Mouse (Mus musculus) midbrain, embryonic 14.5 days (tissue): ENCODE measurements at regions not wholly inside any gene's neighbourhood (a gene's known extent, or its start where the extent isn't known, plus 50 kb on each side); places are given as distances from the start of the nearest gene placed in this dataset.

Source experiments
- ATAC-seq: fragments of 200-750 bp; cut with Nextera tagmentation; 2 replicates; pipeline ENCODE4 v1.8.0; 2017; ENCODE audit warnings: moderate number of reproducible peaks, moderate library complexity; ENCODE audit not compliant: low FRiP score, low TSS enrichment
- DNase-seq: peaks from one replicate; pipeline ENCODE4 v3.0.0-alpha.2; 2015
- H3K27ac ChIP-seq: fragments of 300-500 bp; sonication (generic); replicated peaks from 2 replicates; pipeline ENCODE4 v1.5.1; 2014; ENCODE audit warnings: mild to moderate bottlenecking, low read depth, low read length, moderate library complexity
- H3K27me3 ChIP-seq: fragments of 300-500 bp; sonication (generic); 2 replicates; pipeline ENCODE4 v1.6.1; 2014; ENCODE audit warnings: low read length, control low read depth, mixed read lengths; ENCODE audit not compliant: control insufficient read depth, insufficient read depth
- H3K36me3 ChIP-seq: fragments of 300-500 bp; sonication (generic); 2 replicates; pipeline ENCODE4 v1.6.1; 2014; ENCODE audit warnings: low read length, control low read depth; ENCODE audit not compliant: control insufficient read depth, insufficient read depth
- H3K4me1 ChIP-seq: fragments of 300-500 bp; sonication (generic); 2 replicates; pipeline ENCODE4 v1.6.1; 2014; ENCODE audit warnings: mild to moderate bottlenecking, antibody characterized with exemption, low read length, control low read depth; ENCODE audit not compliant: control insufficient read depth, insufficient read depth
- H3K4me2 ChIP-seq: fragments of 300-500 bp; sonication (generic); 2 replicates; pipeline ENCODE4 v1.6.1; 2014; ENCODE audit warnings: mild to moderate bottlenecking, low read length, moderate library complexity
- H3K4me3 ChIP-seq: fragments of 300-500 bp; sonication (generic); replicated peaks from 2 replicates; pipeline ENCODE4 v1.5.1; 2014; ENCODE audit warnings: low read depth, low read length
- H3K9ac ChIP-seq: fragments of 300-500 bp; sonication (generic); replicated peaks from 2 replicates; pipeline ENCODE4 v1.6.1; 2014; ENCODE audit warnings: mild to moderate bottlenecking, low read length, moderate library complexity
- H3K9me3 ChIP-seq: fragments of 300-500 bp; sonication (generic); 2 replicates; pipeline ENCODE4 v1.6.1; 2016; ENCODE audit warnings: low read length, control low read depth, mixed read lengths; ENCODE audit not compliant: control insufficient read depth
- WGBS: fragments of 180-500 bp; shearing (Covaris S2); extraction: QIAGEN DNeasy Blood & Tissue Kit; methylation state at CpG from one replicate; pipeline ENCODE4 v1.1.7; 2014; 5-methylcytosine and 5-hydroxymethylcytosine counted together

- ATAC-seq (no peak), DNase-seq (no peak)
- H3K4me3 ChIP-seq = no peak overlapping the region
- no peaks in the 10 kb centered on the region for H3K36me3 ChIP-seq
- H3K4me1 ChIP-seq = no peaks in the 10 kb centered on the region
- H3K4me2 ChIP-seq = no peak overlapping the region
- no peaks in the 10 kb centered on the region; the same call in 1 of the 2 replicates for H3K9me3 ChIP-seq
- no peak overlapping the region for H3K27ac ChIP-seq
- H3K9ac ChIP-seq = no peak overlapping the region
- H3K27me3 ChIP-seq = no peaks in the 10 kb centered on the region
Observed at GRCm38 (mm10) chr4:7997575-7997953, 241.3 kb downstream of the Car8 start.

DNA sequence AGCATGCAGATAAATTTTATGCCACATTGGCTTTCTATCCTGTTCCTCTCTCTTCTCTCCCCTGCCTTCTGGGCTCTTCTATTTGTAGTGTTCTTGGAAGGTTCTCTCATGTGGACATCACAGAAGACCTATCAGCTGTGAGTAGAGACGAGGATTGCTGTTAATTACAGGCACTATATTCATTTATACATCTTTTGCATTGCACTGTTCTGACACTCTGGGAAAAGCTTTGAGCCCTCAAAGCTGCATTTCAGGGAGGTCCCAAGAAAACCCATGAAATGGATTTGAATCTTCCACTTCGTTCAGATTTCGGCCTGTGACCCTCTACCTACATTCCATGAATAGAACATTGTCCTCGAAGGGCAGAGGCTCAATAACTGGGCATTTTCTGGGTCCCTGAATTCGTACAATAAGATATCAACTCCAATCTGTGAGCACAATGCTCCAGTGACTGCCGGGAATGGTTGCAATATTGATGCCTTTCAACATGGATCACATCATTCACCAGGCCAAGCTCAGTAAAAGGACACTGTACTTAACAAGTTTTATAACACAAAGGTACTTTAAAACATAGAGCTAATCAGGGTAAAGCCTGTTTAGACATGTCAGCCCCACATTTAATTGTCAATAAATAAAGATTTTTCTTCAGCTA, 241.8 kb downstream of the Car8 start:
- Histone ChIP-seq H3K9me3 (no peaks in the 10 kb centered on the region; the same call in 1 of the 2 replicates), H3K4me3 (no peak overlapping the region), H3K27me3 (no peaks in the 10 kb centered on the region), H3K36me3 (no peaks in the 10 kb centered on the region), H3K27ac (no peak overlapping the region), H3K9ac (no peak overlapping the region), H3K4me1 (no peaks in the 10 kb centered on the region), H3K4me2 (no peak overlapping the region)
- WGBS = 16% methylated on average over 6 of the region's 6 CpGs
- no peak for ATAC-seq
- DNase-seq = no peak

- Histone ChIP-seq H3K4me1 (no peaks in the 10 kb centered on the region), H3K9ac (no peak overlapping the region), H3K4me3 (no peak overlapping the region), H3K27me3 (no peaks in the 10 kb centered on the region), H3K27ac (no peak overlapping the region), H3K36me3 (no peaks in the 10 kb centered on the region), H3K4me2 (no peak overlapping the region), H3K9me3 (no peaks in the 10 kb centered on the region; the same call in 1 of the 2 replicates)
- DNase-seq (no peak), ATAC-seq (no peak)
- WGBS = 81% methylated on average over 3 of the region's 3 CpGs
Observed at GRCm38 (mm10) chr4:7992944-7993343, 245.9 kb downstream of the Car8 start.

DNA sequence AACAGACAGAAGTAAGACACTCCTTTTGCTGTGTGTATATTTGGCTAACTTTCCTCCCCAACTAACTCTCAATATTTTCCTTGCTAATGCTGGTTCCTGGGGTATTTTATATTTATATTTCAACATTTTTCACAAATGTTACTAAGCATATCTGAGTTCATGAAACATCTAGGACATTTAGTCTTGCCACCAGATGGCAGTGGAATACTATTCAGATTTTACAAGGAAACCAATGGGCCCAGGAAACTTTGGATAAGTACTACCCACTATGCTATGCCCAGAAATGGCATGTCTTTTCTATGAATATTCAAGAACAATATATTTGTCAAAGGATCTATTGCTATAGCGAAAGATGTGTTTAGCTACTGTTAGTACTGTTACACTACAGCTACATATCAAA, 251.1 kb downstream of the Car8 start:
- no peak for ATAC-seq
- Histone ChIP-seq H3K36me3 (no peaks in the 10 kb centered on the region), H3K9me3 (no peaks in the 10 kb centered on the region), H3K4me1 (0 out of 2 replicates have a peak, but pooled peaks cover 3% of the 10 kb centered on the region), H3K4me3 (no peak overlapping the region), H3K9ac (no peak overlapping the region), H3K4me2 (no peak overlapping the region), H3K27me3 (no peaks in the 10 kb centered on the region), H3K27ac (no peak overlapping the region)
- DNase-seq = peak; percentile 46
- 89% methylated on average over 1 of the region's 1 CpGs for WGBS

DNA sequence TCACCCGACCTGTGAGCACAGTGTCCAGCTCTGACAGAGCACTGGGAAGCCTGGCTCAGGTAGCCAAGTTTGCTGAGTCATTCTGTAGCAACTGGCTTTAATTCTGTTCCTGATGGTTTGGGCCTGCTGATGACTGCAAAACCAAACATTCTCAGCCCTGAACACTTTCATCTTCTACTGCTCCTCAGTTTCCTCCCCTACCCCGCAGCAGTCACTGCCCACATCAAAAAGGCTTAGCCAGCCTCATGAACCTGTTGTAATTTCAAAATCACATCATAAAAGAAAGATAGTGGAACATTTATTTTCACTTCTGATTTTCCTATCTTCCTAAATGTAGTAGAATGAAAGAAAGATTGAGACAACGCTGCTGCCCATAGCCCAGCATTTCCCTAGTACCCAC, 251.5 kb downstream of the Car8 start:
- Histone ChIP-seq H3K9me3 (no peaks in the 10 kb centered on the region), H3K36me3 (no peaks in the 10 kb centered on the region), H3K4me1 (0 out of 2 replicates have a peak, but pooled peaks cover 3% of the 10 kb centered on the region), H3K4me2 (no peak overlapping the region), H3K4me3 (no peak overlapping the region), H3K27ac (no peak overlapping the region), H3K27me3 (no peaks in the 10 kb centered on the region), H3K9ac (no peak overlapping the region)
- DNase-seq (no peak), ATAC-seq (no peak)
- 87% methylated on average over 3 of the region's 3 CpGs for WGBS

GRCm38 (mm10) chr4:7984814-7985213, 254.0 kb downstream of the Car8 start:
- WGBS = 29% methylated on average over 6 of the region's 6 CpGs
- Histone ChIP-seq H3K4me3 (no peak overlapping the region), H3K4me1 (0 out of 2 replicates have a peak, but pooled peaks cover 3% of the 10 kb centered on the region), H3K27me3 (no peaks in the 10 kb centered on the region), H3K9me3 (no peaks in the 10 kb centered on the region), H3K27ac (no peak overlapping the region), H3K4me2 (no peak overlapping the region), H3K36me3 (no peaks in the 10 kb centered on the region), H3K9ac (no peak overlapping the region)
- ATAC-seq = no peak; the same call in 1 of the 2 replicates
- peak; percentile 31 for DNase-seq

- WGBS = 71% methylated on average over 12 of the region's 12 CpGs
- H3K9ac ChIP-seq = no peak overlapping the region
- no peak for ATAC-seq
- H3K36me3 ChIP-seq = no peaks in the 10 kb centered on the region
- 0 out of 2 replicates have a peak, but pooled peaks cover 3% of the 10 kb centered on the region for H3K4me1 ChIP-seq
- H3K4me2 ChIP-seq = no peak overlapping the region
- no peak overlapping the region for H3K4me3 ChIP-seq
- no peak overlapping the region for H3K27ac ChIP-seq
- H3K27me3 ChIP-seq = no peaks in the 10 kb centered on the region
- peak; percentile 33 for DNase-seq
- H3K9me3 ChIP-seq = no peaks in the 10 kb centered on the region
Observed at GRCm38 (mm10) chr4:7979772-7980351, 259.0 kb downstream of the Car8 start.

DNA sequence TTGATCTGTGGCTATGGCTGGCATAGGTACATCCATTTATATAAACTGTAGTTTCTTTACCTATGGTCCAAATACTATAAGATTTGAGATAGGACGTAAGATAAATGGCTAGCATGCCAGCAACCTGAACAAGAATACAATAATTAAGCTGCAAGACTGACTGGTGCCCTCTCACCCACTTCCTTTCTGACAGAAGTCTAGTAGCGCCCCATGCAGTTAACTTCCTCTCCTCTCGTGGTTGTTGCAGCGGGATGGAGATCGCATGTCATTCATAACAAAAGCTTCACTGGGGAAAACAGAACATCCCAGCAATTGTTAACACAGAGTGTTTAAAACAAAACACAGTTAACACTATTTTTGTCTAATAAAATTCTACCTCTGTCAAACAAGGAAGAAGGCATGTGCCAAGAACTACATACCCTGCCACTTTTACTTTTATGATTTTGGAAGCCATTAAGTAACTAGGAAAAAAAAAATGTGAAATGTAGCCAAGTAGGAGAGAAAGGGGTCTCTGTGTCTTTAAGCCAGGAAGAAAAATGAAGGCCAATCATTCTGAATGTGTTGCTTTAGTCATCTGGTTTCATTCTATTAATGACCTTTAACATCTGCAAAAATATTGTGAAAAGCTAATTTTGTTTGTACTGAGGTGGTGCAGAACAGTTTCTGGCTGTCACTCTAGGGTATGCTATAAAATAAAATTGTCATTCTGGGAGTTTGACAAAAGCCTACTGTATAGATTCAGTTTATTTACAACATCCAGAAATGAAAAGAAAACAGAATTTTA, 261.0 kb downstream of the Car8 start:
- ATAC-seq = no peak
- Histone ChIP-seq H3K36me3 (no peaks in the 10 kb centered on the region), H3K4me2 (no peak overlapping the region), H3K9ac (no peak overlapping the region), H3K9me3 (no peaks in the 10 kb centered on the region), H3K27me3 (no peaks in the 10 kb centered on the region), H3K4me1 (no peaks in the 10 kb centered on the region), H3K27ac (no peak overlapping the region), H3K4me3 (no peak overlapping the region)
- no peak for DNase-seq
- 76% methylated on average over 5 of the region's 5 CpGs for WGBS
